Mouse (Mus musculus) cerebellum, adult 11 months (tissue): ENCODE data around the gene Ppp2r5d.

Experiments used
- DNase-seq: peaks from one replicate; pipeline ENCODE4 v3.0.0; 2022

Ppp2r5d gene

GRCm38 (mm10) chr17:46644152-46644805 is 60.6 kb downstream of the Ppp2r5d start:
- no peak for DNase-seq

GRCm38 (mm10) chr17:46642060-46642459 is 62.9 kb downstream of the Ppp2r5d start:
- no peak for DNase-seq

DNA sequence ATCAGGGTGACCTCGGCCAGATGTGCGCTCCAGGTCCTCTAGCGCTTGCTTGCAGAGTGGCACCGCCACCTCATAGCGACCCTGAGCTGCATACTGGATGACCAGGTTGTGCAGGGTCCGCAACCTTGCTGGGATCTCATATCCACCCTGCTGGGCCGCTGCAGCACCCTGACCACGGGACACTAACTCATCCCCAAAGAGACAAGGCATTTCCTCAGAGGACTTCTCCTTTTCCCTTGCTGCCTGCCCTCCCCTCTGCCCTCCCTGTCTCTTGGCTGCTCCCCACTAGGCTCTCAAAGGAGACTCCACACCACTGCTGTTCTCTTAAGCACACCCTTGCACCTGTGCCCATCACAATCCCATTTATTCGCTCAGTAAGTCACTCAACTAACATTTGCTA is 65.0 kb downstream of the Ppp2r5d start:
- DNase-seq = no peak

- peak; percentile 72 for DNase-seq
Observed at GRCm38 (mm10) chr17:46636831-46637523, 67.9 kb downstream of the Ppp2r5d start.
